Mouse (Mus musculus) CH12.LX (cell line): ENCODE data around the gene Rab42.

Source experiments
- MXI1 ChIP-seq: IDR thresholded peaks from 2 replicates; pipeline ENCODE4 v1.6.1; 2011; ENCODE audit warnings: mild to moderate bottlenecking, low read depth, low read length, improper control_type of control experiment
- TBP ChIP-seq: conservative IDR thresholded peaks from 2 replicates; pipeline ENCODE4 v1.6.1; 2011; ENCODE audit warnings: low read depth, low read length, improper control_type of control experiment
- UBTF ChIP-seq: IDR thresholded peaks from 2 replicates; pipeline ENCODE4 v1.6.1; 2012; ENCODE audit warnings: low read depth, mild to moderate bottlenecking, inconsistent platforms, low read length, improper control_type of control experiment, moderate library complexity

GRCm38 (mm10) chr4:132253622-132254021 lies 49.6 kb downstream of the Rab42 start:
- no peak for TF ChIP-seq MXI1
- no peak for TF ChIP-seq TBP
- no peak for TF ChIP-seq UBTF
